Mouse (Mus musculus) megakaryocyte, embryonic 14.5 days (primary cell): Measurements from ENCODE around the gene Mtf2.

Source experiments
- FLI1 ChIP-seq: IDR thresholded peaks from 2 replicates; pipeline ENCODE4 v1.6.1; 2012; ENCODE audit warnings: low read length, inconsistent platforms, mixed read lengths
- GATA1 ChIP-seq: IDR thresholded peaks from 3 replicates; pipeline ENCODE4 v1.6.1; 2012; ENCODE audit warnings: mixed read lengths, low read length, inconsistent platforms, borderline replicate concordance

GRCm38 (mm10) chr5:108082380-108082779 is 16.9 kb downstream of the Mtf2 start:
- TF ChIP-seq GATA1 (no peak), FLI1 (no peak)
